Mouse (Mus musculus) cerebellum, postnatal 25 days (tissue): ENCODE data around the gene Plekha5.

Experiments used
- DNase-seq, 2 experiments: peaks; one replicate each; pipeline ENCODE4 v3.0.0; 2021; ENCODE audit warnings: mixed read lengths in 2 of 2

The Plekha5 gene

DNA sequence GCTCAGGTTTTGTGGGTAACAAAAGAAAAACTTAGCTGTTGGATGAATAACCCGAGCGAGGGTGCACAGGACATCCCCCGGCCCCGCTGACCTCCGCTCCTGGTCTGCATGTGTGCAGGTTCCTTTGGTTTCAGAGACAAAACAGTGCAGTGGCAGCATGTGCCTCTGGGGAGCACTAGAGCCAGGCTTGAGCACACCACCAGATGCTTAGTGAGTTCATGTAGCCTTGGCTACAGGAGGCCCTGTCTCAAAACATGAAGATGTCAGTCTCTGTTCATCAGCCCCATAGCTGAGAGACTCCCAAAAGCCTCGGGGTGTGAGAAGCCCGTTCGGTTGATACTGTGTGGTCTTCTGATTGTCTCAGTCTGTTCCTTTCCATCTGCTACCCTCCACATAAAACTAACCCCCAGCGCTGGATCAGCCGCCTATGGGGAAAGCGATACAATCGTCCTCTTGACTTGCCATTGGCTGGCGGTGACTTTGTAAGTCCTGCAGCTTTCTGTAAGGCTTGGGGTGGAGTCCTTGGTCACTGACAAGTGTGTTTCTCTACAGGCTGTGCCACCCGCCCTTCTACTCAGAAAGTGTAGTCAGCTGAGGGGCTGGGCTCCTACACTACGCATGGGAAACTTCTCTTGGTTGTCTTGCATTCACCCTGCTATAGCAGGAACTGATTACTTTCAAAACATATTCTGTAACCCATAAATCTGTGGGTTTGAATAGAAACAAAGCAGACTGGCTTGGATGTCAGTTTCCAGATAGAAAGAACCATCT, 32.7 kb downstream of the Plekha5 start:
- DNase-seq = no peak

DNA sequence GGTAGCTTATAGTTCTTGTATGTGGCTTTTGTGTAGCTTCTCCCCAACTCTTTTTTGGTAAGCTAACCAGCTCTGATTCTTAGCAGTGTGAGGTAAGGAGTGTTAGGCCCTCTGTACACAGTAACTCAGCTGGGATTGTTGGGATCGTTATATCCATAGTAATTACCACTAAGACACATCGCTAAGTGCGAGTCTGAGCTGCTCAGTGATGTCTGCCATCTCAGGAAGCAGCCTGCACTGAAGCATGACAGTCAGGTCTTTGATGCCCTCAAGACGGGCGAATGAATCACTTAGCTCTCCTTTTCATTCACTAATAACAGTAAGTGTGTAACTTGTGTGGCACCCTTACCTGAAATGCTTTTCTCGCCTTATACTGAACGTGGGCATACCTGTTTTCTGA, 36.5 kb downstream of the Plekha5 start:
- no peak for DNase-seq

DNA sequence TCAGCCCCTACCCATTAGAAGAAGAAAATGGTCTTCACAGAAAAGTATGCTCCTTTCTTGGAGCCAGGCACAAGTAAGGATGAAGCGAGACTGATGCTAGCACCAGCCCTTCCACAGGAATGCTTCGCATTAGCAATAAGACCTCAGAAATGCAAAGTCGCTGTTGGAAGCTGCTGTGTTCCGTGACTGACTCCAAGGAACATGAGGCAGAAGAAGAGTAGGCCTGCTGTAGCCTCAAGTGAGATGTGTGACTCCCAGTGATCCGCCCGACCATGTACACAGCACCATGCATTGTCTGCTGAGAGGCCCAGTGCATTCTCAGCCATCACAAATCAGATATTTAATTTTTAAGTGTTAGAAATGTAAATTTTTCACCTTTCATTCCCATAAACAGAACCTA, 41.0 kb downstream of the Plekha5 start:
- DNase-seq = no peak

DNA sequence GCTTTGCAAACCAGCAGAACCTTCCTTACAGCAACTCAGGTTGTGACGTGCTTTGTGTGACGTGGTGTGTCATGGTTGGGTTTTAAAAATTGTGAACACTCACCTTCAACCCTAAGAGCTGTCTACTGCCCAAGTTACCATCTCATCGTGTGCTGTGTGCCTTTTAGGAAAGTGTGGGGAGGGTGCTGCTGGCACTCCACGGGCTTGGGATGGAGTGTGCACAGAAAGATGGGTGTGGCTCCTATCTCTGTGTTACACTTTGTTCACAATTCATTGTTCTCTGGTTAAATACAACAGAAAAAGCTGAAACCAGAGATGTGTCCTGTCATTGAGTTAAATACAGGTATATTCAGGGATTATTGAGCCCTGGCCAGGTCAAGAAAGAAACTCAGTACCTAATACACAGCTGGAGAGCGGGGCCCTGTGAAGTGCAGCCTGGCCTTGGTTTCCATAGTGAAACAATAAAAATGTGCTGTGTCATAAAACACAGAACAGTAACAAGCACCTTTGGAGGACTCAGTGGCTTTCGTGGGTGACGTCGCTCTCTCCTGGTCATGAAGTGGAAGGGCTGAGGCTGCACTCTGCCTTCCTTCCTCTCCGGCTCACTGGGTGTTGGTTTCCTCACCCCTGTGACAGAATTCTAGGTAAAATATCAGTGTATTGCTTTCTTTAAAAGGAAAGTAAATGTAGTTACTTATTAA, 42.2 kb downstream of the Plekha5 start:
- no peak for DNase-seq

DNA sequence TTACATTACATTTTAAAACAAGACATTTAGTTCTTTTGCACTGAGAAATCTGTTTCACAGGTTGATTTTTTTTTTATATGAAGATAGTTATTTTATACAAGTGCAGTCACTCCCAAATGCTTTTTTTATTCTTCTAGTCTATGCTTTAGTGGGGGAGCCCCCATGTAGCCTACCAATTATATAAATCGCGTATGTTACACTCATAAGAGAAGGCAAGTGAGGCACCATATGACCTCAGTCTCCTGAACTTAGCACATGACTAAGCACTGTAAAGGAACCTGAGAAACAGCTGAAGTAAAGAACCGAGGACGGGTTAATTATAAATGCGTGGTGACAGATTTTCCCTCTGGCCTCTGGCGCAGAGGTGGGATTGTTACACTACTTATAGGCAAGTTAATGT, 43.0 kb downstream of the Plekha5 start:
- DNase-seq = no peak

DNA sequence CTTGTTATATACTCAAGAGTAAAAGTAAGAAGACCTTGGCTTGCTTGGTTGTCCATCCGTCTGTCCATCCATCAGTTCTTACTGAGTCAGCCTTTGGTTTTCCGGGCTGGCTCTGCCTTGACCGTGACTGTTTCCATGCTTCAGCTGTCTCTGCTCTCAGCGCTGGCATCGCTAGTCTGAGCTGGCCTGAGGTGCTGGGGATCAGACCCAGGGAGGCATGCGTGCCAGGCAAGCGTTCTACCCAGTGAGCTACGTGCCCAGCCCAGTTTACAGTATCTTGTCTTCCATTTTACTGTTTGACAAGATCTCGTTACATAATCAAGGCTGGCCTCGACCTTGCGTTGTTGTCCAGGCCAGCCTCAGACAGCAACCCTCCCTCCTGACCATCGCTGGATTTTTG, 44.0 kb downstream of the Plekha5 start:
- no peak for DNase-seq

DNA sequence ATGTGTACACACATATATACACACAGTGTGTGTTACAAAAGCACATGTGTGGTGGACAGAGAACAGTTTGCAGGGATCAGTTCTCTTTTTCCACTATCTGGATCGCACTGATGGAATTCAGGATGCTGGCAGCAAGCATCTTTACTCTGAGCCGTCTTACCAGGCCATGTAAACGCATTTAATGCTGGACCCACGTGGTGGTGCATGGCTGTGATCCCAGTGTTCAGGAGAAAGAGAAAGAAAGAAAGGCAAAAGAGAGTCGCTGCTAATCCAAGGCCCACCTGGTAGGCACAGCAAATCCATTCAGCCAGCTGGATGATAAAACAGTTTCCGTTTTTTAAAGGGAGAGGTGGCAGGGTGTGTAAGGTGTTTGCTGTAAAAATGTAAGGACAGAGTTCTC, 45.9 kb downstream of the Plekha5 start:
- peak; percentile 29 to 48 for DNase-seq

DNA sequence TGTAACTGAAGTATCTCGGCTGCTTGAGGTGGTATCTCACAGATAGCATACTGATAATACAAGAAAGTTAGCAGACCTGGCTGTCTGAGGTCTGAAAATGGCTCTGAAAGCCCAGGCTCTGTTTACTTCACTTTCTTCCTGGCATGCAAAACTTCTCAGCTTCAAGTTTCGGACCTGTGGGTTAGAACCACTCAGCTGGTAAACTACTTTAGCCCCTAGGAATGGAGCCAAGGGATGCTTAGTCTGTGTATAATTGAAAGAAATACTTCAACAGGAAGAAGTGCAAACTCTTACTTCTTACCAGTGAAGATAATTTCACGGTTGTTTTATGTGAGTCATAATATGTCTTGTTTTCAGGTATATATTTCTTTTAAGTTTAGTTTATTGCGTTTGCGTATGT, 47.9 kb downstream of the Plekha5 start:
- no peak for DNase-seq

DNA sequence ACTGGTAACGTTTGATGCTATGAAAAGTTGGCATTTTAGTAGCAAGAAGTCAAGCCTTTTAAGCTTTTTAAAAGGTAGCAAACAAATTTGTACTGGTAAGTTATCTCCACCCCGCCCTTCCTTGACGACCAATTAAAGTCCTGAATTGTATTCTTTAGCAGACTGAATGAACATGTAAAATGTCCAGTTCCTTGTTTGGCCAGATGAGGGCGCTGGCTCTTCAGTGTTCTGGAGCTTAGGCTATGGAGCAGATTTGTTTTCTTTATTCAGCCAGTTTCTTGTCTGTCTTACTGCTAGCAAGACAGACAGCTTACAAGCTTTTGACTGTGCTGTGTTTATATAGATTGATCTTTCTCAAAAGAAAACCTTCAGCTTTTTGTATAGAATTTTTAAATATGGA, 48.5 kb downstream of the Plekha5 start:
- peak; percentile 82 to 90 for DNase-seq

DNA sequence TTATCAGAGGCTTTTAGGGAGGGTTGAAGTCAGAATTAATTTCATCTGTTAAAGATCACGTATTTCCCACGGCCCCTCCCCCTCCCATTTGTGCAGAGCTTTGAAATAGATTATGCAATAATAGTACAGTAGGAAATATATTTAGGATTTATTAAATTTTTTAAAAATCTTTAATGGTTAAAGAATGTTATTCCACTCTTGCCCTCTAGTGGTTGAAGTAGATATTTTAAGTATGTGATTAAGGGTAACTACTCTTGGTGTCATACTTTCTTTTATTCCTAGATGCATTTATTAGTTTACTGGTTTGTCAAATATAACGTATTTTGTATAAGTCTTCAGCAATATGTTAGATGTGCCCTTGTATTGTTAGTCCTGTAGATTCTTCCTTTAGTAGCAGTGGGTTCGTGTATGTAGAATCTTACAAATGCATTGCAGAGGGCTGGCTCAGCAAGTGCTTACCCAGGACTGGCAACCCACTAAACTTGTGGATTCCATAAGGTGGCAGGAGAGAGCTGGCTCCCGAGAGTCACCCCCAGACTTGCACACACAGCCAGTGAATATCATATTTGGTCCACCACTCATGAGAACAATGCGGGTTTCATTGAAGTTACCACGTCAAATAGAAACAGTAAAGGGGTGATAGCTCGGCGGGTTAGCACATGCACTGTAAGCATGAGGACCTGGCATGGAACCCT, 51.7 kb downstream of the Plekha5 start:
- DNase-seq = peak; percentile 66 to 74

DNA sequence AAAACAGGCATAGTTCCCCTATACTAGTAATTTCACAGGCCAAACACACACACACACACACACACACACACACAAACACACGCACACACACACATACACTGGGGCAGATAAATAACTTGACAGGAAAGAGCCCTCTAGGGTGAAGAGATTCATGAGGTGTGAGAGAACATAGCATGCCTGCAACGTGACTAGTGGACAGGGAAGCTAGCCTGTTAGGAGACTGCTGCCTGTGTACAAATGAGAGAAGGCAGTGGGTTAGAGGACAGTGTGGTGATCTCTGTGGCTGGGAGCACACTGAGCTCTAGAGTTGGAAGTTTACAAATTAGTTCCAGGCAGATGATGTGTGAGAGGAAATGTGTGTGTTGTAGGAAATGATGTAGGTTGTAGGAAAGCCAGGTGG, 53.1 kb downstream of the Plekha5 start:
- no peak for DNase-seq

DNA sequence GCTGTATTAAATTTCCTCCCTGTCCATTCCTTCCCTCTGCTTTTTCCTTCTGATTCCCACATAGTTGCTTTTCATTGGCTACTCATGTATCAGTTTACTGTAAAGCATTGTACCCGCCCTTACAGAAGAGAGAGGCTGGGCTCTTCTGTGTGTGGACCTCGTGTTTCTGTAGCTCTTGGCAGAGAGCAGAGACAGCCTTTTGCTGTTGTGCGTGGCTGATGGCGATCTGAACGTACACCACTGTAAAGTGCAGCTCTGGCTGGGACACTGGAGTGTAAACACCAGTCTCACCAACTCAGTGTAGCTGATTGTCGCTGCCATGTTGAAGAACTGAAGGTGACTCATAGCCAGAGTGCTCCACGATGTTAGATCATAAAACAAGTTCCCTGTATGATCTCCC, 54.2 kb downstream of the Plekha5 start:
- DNase-seq = no peak

DNA sequence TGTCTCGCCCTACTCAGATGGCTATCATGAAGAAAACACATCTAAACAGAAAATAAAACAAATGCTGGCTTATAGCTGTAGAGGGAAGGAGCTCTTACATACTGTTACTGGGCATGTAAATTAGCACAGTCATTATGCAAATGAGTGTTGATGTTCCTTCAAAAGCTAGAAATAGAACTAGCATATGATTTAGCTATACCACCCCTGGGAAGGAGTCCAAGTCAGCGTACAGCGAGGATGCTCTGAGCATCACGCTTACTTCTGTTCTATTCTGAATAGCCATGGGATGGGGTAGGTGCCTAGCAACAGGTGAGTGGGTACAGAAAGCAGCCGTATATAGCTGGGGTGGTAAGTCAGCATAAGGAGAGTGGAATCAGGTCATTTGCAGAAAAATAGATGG, 55.1 kb downstream of the Plekha5 start:
- DNase-seq = no peak

DNA sequence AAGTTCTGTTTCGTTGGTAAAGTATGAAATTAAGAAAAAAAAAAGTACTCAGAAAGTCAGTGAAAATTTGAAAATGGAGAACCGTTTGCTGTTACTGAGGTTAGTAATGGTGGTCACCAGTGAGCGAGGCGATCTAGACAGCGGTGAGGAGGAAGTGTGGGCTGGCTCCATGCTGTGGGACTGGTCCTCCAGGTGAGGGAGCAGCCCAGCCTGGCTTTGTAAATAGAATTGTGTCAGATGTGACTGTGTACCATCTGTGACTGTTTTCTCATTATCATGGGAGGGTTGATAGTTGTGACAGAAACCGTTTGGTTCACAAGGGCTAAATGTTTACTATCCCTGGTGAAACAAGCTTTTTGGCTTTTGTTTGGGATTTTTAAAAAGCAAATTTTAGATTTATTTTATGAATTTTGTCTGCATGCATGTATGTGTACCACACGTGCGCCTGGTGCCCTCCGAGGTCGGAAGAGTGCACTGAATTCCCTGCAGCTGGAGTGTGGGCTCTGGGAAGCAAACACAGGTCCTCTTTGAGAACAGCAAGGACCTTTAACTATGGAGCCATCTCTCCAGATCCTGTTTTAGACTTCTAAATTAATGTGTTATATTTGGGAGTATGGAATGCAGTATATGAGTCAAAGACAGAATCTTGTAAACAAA, 56.7 kb downstream of the Plekha5 start:
- DNase-seq = peak; percentile 55 to 68

DNA sequence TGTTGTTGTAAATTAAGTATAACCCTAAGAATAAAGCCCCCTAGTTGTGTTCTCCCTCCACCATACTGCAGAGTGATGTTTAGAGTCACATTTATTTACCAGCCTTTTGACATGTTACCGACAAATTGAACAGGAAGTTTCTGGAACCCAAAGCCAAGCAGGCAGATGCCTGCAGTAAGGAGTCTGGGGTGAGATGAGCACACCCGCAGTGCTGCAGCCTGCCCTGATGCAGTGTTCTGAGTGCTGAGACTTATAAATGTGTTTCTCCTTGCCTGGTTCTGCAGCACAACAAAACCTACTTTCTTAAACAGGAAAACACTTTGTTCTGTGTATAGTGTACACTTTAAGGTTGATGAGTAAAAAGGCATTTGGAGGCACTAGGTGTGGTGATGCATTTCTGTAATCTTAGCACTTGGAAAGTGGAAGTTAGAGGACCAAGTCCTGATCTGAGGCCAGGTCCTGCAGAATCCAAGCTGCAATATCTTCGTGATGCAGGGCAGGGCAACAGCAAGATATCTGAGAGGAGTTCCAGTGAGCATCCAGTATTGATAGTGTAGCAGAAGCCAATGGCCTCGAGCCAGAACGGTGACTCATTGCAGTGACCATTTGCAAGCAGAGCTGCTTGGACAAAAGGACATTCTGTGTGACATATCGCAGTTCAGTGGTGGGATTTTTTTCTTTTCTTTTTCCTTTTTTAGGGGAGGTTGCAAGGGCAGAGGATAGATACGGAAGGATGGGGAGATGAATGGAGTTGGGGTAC, 58.0 kb downstream of the Plekha5 start:
- peak; percentile 91 to 96 for DNase-seq

DNA sequence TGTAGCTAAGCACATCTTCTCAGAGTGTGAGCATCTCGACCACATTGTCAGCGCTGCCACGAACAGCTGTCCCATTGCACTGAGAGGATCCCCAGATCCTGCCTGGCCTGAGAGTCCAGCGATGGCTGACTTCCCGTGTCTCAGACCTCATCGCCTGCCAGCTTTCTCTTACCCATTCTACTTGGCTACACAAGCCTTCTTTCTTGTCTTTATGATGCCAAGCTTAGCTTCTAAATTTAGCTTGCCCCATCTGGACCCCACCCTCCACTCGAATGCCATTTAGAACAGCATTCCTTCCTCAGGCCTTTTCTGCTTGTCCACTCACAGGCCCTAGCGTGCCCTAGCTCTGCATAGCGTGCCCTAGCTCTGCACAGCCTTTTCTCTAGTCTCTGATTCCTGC, 60.3 kb downstream of the Plekha5 start:
- DNase-seq = peak; percentile 75 to 80

DNA sequence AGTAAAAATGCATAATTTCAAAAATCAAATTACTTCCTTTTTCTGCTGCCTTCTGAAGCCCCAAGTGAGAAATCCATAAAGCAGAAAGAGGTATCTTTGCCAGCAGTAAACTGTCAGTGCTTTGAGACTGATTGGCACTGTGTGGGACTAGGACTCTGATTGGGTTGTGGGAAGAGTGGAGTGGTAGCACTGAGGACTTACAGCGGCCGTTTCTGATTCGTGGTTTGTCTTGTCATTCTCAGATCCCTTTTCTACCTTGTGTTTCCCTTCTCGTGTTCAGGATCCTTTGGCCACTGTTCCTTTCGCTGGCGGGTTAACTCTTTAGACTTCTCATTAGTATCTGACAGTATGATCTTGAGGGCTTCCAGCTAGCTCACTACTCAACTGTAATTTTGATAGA, 61.8 kb downstream of the Plekha5 start:
- DNase-seq = peak in 1 of 2 experiments; percentile 2

DNA sequence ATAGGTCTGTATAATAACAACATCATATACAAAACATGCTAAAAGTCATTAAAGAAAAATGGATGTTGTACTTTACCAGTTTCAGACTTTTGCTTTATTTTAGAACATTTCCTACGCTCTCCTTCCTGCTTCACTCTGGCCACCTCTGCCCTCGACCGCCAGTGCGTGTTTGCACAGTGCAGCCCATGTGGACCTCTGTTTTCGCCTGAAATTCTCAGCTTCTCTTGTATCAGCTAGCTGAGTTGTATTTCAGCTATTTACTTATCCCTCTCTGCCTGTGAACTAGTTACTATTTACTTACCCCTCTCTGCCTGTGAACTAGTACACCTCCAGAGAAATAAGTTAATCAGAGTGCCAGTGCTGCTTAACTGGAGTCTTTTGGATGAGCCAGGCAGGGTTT, 62.8 kb downstream of the Plekha5 start:
- DNase-seq = peak in 1 of 2 experiments; percentile 8

DNA sequence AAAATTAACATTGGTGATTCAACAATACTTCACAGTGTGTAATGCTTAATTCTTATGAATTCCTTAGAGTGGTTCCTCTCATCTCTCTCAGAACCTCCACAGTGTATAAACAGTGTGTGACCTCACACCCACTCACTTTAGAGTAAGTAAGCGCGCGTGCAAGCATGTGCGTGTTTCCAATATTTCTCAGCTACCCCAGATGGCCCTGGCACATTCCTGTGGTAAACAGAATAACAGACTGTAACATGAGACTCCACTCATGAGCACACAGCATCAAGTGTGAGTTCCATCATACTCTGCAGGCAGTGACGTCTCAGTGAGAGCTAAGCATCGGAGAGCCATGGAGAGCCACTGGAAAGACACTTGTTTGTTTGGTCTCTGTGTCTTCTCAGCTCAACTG, 63.6 kb downstream of the Plekha5 start:
- peak in 1 of 2 experiments; percentile 8 for DNase-seq

DNA sequence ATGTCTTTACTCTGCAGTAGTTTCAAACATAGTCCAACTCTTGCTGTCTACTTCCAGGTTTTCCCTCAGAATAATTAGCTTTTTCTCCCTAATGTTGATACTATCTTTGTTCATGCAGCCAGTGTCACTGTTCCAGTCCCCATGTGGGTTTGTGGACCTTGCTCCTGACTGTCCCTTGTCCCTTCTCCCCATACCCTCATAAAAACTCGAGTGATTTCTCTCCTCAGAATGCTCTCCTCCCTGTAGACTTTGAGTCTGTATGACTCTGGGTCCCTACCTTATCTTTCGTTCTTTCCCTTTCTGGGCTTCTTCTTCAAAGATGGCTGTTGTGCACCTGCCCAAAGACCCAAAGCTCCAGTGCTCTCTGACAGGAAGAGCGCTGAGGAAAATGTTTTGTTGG, 64.8 kb downstream of the Plekha5 start:
- DNase-seq = no peak

DNA sequence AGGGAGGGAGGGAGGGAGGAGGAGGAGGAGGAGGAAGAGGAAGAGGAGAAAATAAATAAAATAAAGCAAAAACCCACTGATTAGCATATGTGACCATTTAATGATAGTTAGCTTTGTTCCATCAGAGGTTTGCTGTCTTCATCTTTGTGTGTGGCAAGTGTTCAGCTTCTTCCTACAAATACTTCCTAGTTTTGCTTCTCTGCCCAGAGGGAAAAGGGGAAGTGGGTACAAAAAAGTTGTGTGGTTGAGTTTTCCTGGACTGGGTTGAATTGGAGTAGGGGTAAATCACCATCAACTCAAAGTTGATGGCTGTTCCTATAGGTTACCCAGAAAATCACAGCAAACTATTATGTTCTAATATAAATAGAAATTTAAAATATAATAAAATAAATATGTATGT, 65.7 kb downstream of the Plekha5 start:
- DNase-seq = no peak

DNA sequence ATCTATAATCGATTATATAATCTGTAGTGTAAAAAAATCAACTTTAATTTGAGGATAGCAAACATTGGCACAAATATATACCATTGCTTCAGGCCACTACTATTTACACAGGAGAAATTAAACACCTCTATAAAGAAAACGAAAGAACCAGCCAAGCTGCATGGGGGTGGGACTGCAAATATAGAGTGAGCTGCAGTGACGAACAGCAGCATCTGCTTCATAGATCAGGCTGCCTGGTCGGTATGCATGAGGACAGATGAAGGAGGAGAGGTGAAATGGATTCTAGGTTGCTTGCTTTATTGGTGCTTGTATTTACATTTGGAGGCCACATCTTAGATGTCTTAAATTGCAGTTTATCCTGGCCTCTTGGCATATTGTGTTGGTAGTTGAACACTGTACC, 66.4 kb downstream of the Plekha5 start:
- DNase-seq = peak in 1 of 2 experiments; percentile 16
